Mouse (Mus musculus): ENCODE measurements around the gene Hdgfl3. TPM values are rescaled to one million over a fixed set of nuclear protein-coding genes. Genes with fewer than 3 reads are reported as not detected.
A peak's percentile ranks its signal among the peaks of the same experiment; 100 is the strongest.

Hdgfl3 gene
- polyA plus RNA-seq, 1 experiment from 2014 or later, result 24.7 TPM

DNA sequence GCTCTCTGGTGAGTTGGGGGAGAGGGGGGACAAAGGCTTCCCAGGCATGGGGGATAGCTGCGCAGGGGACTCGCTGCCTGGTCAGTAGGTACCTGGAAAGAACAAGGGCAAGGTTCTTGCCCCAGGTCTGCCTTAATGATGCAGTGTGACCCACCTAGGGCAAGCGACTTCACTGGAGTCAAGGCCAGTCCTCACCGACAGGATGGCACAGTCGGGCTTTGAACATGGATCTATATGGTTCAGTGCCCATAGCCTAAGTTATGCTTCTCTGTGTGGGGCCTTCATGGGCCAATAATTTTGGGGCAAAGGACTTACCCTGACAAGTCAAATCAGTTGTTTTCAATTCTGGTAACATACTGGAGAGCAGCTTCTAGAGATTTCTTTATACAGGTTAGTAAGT, 533 bp upstream of the Hdgfl3 start:
- H3K4me3 ChIP-seq, result peak overlapping the region; percentile 93
- peaks cover 34% of the 10 kb centered on the region for H3K27me3 ChIP-seq (ENCODE audit: poor library complexity, severe bottlenecking)
- no peak for DNase-seq (ENCODE audit: extremely low spot score, low spot score)
- peaks cover 35% of the 10 kb centered on the region for H3K4me1 ChIP-seq
- no peaks in the 10 kb centered on the region for H3K36me3 ChIP-seq (replicated peaks)
- peak overlapping the region; percentile 98 for H3K27ac ChIP-seq
- no peaks in the 10 kb centered on the region for H3K9me3 ChIP-seq
- WGBS, result 4% methylated on average over 5 of the region's 5 CpGs

DNA sequence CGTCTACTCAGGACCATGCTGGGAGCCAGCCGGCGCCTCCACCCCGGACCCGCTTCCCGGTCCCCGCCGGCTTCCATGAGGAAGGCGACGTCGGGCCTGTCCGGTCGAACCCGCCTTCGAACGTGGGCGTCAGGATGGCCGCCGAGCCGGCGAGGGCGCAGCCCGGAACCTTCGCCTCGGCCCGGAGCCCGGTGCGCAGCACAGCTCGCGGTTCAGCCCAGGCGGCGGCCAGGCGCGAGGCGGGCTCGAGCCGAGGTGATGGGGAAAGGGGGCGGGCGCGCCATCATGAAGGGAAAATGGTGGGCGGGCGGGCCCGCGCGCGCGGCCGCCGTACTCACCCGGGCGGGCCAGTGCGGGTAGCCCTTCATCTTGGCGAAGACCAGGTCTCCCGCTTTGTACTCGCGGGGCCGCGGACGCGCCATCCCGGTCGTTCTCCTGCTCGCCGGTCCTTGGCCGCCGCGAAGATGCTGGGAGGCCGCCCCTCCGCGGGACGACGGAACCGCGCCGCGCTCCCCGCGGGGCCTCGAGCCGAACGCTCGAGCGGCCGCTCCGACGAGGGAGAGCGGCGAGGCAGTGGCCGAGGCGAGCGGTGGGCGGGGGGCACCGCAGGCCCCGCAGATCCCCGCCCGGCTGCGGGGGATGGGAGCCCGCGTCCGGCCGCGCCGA, 539 bp downstream of the Hdgfl3 start:
- Histone ChIP-seq H3K9me3 (no peaks in the 10 kb centered on the region), H3K27me3 (ENCODE audit: poor library complexity, severe bottlenecking) (peaks cover 34% of the 10 kb centered on the region), H3K4me1 (peaks cover 44% of the 10 kb centered on the region), H3K36me3 (replicated peaks) (no peaks in the 10 kb centered on the region), H3K4me3 (peak overlapping the region; percentile 93), H3K27ac (peak overlapping the region; percentile 98)
- peak; percentile 64 for DNase-seq (ENCODE audit: extremely low spot score, low spot score)
- under 1% methylated on average over 103 of the region's 103 CpGs for WGBS

DNA sequence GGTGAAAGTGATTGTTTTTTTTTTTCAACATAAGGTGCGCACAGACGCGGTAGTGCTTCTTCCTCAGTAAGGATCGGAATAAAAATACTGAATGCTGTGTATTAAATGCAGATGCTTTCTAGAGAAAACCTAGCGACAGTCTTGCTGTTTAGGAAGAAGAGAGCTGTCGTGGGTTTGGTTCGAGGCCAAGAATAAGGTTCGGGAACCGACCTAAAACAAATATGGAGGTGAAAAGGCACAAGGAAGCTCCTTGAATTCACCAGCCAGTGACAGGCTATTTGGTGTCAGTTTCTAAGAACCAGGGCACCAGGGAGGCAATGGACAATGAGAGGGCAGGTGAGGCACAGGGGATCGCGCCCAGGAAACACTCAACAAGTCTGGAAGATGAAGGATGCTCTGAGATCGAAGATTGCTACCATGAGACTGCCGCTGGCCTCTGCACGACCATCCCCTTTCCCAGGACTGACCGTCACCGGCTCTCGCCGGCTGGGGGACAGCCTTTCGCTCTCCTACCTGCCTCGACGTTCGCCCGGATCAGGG, 1.1 kb downstream of the Hdgfl3 start:
- 7% methylated on average over 23 of the region's 23 CpGs for WGBS
- H3K9me3 ChIP-seq, result no peaks in the 10 kb centered on the region
- no peaks in the 10 kb centered on the region for H3K36me3 ChIP-seq (replicated peaks)
- H3K27me3 ChIP-seq (ENCODE audit: poor library complexity, severe bottlenecking), result peaks cover 34% of the 10 kb centered on the region
- DNase-seq (ENCODE audit: extremely low spot score, low spot score), result no peak
- H3K4me3 ChIP-seq, result peak overlapping the region; percentile 93
- H3K4me1 ChIP-seq, result peaks cover 49% of the 10 kb centered on the region
- H3K27ac ChIP-seq, result peak overlapping the region; percentile 98

DNA sequence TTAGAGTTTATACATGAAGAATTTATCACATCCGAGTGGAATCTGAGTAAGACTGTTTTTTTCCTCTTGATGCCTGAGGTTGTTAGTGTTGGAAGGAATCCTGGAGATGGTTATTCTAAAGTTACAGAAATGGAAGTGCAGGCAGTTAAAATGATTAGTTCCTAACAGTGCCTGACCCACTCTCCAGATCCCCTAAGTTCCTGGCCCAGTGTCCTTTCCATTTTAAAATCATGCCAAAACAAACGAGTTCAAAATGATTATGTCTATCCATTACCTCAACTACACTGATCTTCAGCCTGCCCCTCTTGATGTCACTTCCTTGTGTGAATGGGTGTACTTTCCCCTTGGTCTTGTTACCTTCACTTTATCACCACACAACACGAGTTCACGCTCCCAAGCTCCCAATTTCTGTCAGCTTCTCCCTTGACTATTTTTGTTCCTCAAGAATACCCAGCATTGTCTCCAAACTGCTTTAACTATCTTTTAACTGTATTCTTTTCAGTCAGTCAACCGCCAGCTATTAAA, 1.7 kb downstream of the Hdgfl3 start:
- H3K4me1 ChIP-seq, result peaks cover 53% of the 10 kb centered on the region
- peak overlapping the region; percentile 93 for H3K4me3 ChIP-seq
- DNase-seq (ENCODE audit: extremely low spot score, low spot score), result no peak
- WGBS, result 44% methylated on average over 5 of the region's 5 CpGs
- no peaks in the 10 kb centered on the region for H3K36me3 ChIP-seq (replicated peaks)
- no peaks in the 10 kb centered on the region for H3K9me3 ChIP-seq
- peaks cover 34% of the 10 kb centered on the region for H3K27me3 ChIP-seq (ENCODE audit: poor library complexity, severe bottlenecking)
- H3K27ac ChIP-seq, result peak overlapping the region; percentile 98; the same call in 1 of the 2 replicates

DNA sequence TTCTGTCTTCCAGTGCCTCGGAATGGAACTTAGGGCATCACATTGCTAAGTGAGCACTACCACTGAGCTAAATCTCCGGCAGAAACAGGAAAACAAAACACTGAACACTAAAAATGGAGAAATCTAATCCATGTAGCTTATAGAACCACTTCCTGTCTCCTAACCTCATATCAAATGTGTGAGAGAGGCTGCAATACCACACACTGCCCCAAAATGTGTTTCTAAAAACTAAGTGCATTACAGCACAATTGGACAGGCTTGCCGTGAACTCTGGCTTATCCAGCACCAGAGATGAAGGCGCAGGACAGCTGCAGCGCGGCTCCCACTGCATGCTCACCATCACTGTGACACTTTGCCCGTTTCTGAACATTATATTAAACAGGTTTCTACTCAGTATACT, 5.3 kb downstream of the Hdgfl3 start:
- peaks cover 54% of the 10 kb centered on the region for H3K4me1 ChIP-seq
- H3K27ac ChIP-seq, result no peak overlapping the region
- no peak overlapping the region for H3K4me3 ChIP-seq
- no peaks in the 10 kb centered on the region for H3K9me3 ChIP-seq
- 87% methylated on average over 7 of the region's 7 CpGs for WGBS
- H3K27me3 ChIP-seq (ENCODE audit: poor library complexity, severe bottlenecking), result peaks cover 5% of the 10 kb centered on the region; the same call in 1 of the 2 replicates
- H3K36me3 ChIP-seq (replicated peaks), result no peaks in the 10 kb centered on the region
- DNase-seq (ENCODE audit: extremely low spot score, low spot score), result no peak

DNA sequence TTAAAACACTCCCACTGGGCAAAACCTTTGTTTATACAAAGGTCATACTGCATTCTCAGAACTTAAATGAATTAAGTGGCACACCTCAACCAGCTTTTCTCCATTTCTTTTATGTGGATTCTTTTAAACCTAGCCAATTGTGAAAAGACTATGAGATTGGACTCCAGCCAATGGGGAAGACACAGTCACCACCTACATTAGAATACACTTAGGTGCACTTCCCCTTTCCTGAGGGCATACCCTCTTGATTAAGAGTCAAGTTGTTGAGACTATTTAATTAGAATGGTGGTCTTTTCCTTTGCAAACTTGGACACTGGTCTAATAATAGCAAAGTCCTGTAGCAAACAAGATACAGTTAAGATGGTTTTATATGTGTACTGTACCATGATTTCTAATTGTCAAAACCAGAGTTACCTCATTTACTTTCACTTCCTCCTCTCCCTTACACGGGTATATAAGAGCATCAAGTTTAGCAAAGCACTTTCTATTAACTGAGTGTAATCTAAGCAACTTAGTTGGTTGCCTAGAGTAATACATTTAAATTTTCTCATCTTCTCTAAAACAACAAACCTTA, 12.8 kb downstream of the Hdgfl3 start:
- peaks cover 11% of the 10 kb centered on the region; the same call in 1 of the 2 replicates for H3K4me1 ChIP-seq
- H3K27ac ChIP-seq, result no peak overlapping the region
- 86% methylated on average over 1 of the region's 1 CpGs for WGBS
- no peaks in the 10 kb centered on the region for H3K9me3 ChIP-seq
- DNase-seq (ENCODE audit: extremely low spot score, low spot score), result no peak
- H3K36me3 ChIP-seq (replicated peaks), result peaks cover 11% of the 10 kb centered on the region
- no peaks in the 10 kb centered on the region for H3K27me3 ChIP-seq (ENCODE audit: poor library complexity, severe bottlenecking)
- H3K4me3 ChIP-seq, result no peak overlapping the region

DNA sequence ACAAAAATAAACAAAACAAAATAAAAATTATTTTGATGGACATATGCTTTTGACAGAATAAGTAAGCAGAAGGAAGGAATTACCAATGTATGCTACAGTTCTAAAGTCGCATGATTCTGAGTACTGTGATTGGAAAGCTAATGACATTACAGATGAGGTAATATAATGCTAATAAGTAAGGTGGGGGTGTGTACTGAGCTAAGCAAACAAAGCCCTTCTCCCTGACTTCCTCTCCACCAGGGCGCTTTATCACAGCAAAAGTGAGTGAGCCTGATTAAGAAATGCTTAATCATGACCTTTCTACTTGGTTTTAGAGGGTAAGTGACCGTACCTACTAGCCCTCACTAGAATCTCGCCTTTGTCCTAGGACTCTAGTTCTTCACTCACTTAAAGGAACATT, 14.0 kb downstream of the Hdgfl3 start:
- no peak overlapping the region for H3K27ac ChIP-seq
- DNase-seq (ENCODE audit: extremely low spot score, low spot score), result no peak
- WGBS, result 82% methylated on average over 4 of the region's 4 CpGs
- H3K36me3 ChIP-seq (replicated peaks), result peaks cover 11% of the 10 kb centered on the region
- H3K9me3 ChIP-seq, result no peaks in the 10 kb centered on the region
- no peak overlapping the region for H3K4me3 ChIP-seq
- H3K27me3 ChIP-seq (ENCODE audit: poor library complexity, severe bottlenecking), result no peaks in the 10 kb centered on the region
- peaks cover 11% of the 10 kb centered on the region; the same call in 1 of the 2 replicates for H3K4me1 ChIP-seq

DNA sequence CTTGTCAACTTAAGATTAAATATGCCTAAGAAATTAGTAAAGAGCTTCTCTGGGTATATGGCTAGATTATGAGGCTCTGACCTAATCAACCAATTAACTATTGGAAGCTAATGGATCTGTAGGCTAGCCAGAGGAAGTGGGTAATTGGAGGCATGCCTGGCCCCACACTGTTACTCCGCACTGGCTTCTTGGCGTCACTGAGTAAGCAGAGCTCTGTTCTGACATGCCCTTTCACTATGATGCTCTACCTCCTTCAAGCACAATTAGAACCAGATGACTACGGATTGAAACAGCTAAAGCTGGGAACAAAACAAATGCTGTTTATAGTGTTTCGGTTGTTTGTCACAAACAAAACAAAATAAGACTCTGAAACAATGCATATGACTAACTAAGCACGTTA, 16.0 kb downstream of the Hdgfl3 start:
- 63% methylated on average over 5 of the region's 5 CpGs for WGBS
- H3K4me1 ChIP-seq, result 0 out of 2 replicates have a peak, but pooled peaks cover 2% of the 10 kb centered on the region
- H3K36me3 ChIP-seq (replicated peaks), result peaks cover 11% of the 10 kb centered on the region
- H3K9me3 ChIP-seq, result no peaks in the 10 kb centered on the region
- H3K27ac ChIP-seq, result no peak overlapping the region
- H3K27me3 ChIP-seq (ENCODE audit: poor library complexity, severe bottlenecking), result no peaks in the 10 kb centered on the region
- H3K4me3 ChIP-seq, result no peak overlapping the region
- no peak for DNase-seq (ENCODE audit: extremely low spot score, low spot score)

DNA sequence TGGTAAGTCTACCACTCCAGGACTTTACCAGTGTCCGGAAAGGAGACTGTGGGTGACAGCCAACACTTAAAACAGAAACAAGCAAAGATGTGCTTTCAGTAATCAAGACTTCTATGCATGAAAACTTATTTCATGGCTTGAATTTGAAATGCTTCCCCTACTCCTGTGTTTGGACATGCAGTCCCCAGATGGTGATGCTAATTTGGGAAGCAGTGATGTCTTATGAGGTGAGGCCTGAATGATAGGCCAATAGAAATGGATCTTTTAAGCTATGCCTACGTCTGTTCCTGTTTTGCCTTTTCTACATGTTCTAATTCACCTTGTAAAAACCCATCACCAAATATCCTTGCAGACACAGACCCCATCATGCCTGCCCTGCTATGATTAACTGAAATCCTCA, 29.3 kb downstream of the Hdgfl3 start:
- Histone ChIP-seq H3K4me3 (no peak overlapping the region), H3K27me3 (ENCODE audit: poor library complexity, severe bottlenecking) (no peaks in the 10 kb centered on the region), H3K9me3 (no peaks in the 10 kb centered on the region), H3K36me3 (replicated peaks) (peaks cover 25% of the 10 kb centered on the region), H3K27ac (no peak overlapping the region), H3K4me1 (no peaks in the 10 kb centered on the region)
- 93% methylated on average over 2 of the region's 2 CpGs for WGBS
- no peak for DNase-seq (ENCODE audit: extremely low spot score, low spot score)

DNA sequence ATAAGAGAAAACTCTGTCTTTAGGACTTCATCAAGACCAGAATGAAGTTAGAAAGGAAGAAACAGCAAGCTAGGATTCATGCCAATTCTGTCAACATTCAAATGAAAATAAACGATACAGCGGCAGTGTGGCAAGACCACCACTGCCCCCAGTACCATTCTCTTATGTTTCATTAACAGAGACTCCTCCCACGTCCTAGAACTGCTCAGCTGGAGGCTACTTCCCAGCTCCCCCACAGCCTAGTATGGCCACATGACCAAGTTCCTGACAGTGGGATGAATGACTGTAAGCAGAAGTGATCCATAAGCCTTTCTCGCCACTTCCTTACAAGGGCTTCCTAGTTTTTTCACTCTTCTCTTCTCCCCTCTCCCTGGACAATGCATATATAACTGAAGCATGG, 30.2 kb downstream of the Hdgfl3 start:
- peaks cover 31% of the 10 kb centered on the region for H3K36me3 ChIP-seq (replicated peaks)
- WGBS, result 88% methylated on average over 4 of the region's 4 CpGs
- no peak overlapping the region for H3K4me3 ChIP-seq
- H3K4me1 ChIP-seq, result no peaks in the 10 kb centered on the region
- DNase-seq (ENCODE audit: extremely low spot score, low spot score), result no peak
- H3K27me3 ChIP-seq (ENCODE audit: poor library complexity, severe bottlenecking), result no peaks in the 10 kb centered on the region
- H3K9me3 ChIP-seq, result no peaks in the 10 kb centered on the region
- H3K27ac ChIP-seq, result no peak overlapping the region

DNA sequence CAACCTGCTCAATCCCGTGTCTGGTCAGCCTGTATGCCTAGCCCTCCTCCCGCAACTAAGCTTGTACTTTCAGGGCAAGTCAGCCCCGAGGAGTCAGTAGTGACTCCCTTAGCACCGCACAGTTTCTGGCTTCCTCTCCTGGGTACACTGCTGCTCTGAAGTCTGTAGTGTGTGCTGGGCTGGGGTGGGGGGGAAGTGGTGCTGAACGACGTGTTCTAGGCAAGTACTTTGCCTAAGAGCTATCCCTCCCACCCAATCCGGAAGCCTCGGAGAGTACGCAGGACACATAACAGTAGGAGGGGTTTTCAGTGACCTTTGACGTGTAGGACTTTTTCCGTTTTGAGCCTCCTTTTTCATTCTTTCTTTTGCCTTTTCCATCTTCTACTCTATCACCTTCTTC, 34.9 kb downstream of the Hdgfl3 start:
- no peak overlapping the region for H3K4me3 ChIP-seq
- WGBS, result 85% methylated on average over 11 of the region's 11 CpGs

DNA sequence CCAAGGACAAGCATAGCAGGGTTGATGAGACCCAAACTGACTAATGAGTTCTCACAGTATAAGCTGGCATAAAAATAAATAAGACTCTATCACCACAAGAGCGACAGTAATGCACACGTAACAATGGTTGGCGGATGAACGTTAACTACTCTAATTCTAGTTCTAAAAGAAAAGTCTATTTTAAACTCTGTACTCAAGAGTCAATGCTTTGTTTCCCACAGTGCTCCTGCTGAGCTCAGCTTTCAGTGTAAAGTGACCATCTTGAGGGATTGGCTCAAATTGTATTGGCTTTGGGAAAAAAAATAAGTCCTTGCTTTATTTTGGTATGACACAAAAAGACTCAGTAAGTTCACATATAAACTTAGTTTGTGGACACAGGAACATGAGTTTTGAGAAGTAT, 49.1 kb downstream of the Hdgfl3 start:
- 78% methylated on average over 4 of the region's 4 CpGs for WGBS
- no peak overlapping the region for H3K4me3 ChIP-seq
- DNase-seq (ENCODE audit: extremely low spot score, low spot score), result no peak
- H3K4me1 ChIP-seq, result no peaks in the 10 kb centered on the region
- H3K36me3 ChIP-seq (replicated peaks), result peaks cover 27% of the 10 kb centered on the region
- no peak overlapping the region for H3K27ac ChIP-seq
- no peaks in the 10 kb centered on the region for H3K9me3 ChIP-seq
- H3K27me3 ChIP-seq (ENCODE audit: poor library complexity, severe bottlenecking), result no peaks in the 10 kb centered on the region

More for the DNA sequence above, 34.9 kb downstream of the Hdgfl3 start:
- Histone ChIP-seq H3K4me1 (no peaks in the 10 kb centered on the region), H3K27me3 (ENCODE audit: poor library complexity, severe bottlenecking) (no peaks in the 10 kb centered on the region), H3K27ac (no peak overlapping the region), H3K36me3 (replicated peaks) (peaks cover 40% of the 10 kb centered on the region), H3K9me3 (no peaks in the 10 kb centered on the region)
- no peak for DNase-seq (ENCODE audit: extremely low spot score, low spot score)

DNA sequence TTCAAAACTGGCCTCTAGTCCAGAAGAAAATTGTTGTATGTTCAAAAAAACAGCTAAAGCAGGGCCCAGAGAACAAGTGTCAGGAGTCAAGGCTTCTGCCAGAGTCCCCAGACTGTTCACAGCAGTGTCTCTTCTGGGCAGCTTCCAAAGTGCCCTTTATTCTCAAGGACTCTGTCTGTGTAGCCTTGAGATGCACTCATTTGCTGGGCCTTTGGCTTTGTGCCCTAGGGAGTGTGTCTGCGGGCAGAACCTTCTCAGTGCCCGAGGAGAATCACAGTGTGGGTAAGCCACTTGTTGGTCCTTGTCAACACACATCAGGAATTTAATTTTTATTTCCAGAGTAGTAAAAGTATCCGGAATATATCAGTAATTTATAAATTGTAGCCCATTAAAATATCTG, 52.7 kb downstream of the Hdgfl3 start:
- DNase-seq (ENCODE audit: extremely low spot score, low spot score), result no peak
- no peak overlapping the region for H3K4me3 ChIP-seq
- H3K36me3 ChIP-seq (replicated peaks), result peaks cover 15% of the 10 kb centered on the region
- H3K27ac ChIP-seq, result no peak overlapping the region
- WGBS, result 86% methylated on average over 3 of the region's 3 CpGs
- no peaks in the 10 kb centered on the region for H3K27me3 ChIP-seq (ENCODE audit: poor library complexity, severe bottlenecking)
- H3K4me1 ChIP-seq, result no peaks in the 10 kb centered on the region
- no peaks in the 10 kb centered on the region for H3K9me3 ChIP-seq

All from forebrain, embryonic 10.5 days (tissue).